Mouse (Mus musculus) erythroblast, embryonic 14.5 days (primary cell): ENCODE data around the gene Oas1e.

Experiments used
- GATA1 ChIP-seq: IDR thresholded peaks from 2 replicates; pipeline ENCODE4 v1.6.1; 2012; ENCODE audit warnings: low read length, inconsistent platforms, mixed read lengths
- TAL1 ChIP-seq: IDR thresholded peaks from 3 replicates; pipeline ENCODE4 v1.6.1; 2012; ENCODE audit warnings: low read length, inconsistent platforms, mixed read lengths

GRCm38 (mm10) chr5:120813023-120813422 is 17.7 kb upstream of the Oas1e start:
- no peak for TF ChIP-seq GATA1
- no peak for TF ChIP-seq TAL1
